Mouse (Mus musculus) natural killer cell, adult 2 months (primary cell): ENCODE results near the gene Styxl1.

Experiments
- DNase-seq, 2 experiments: peaks; one replicate each; pipeline ENCODE4 v3.0.0; 2022; ENCODE audit warnings: low spot score in 2 of 2

The Styxl1 gene

GRCm38 (mm10) chr5:135777796-135778470, at the start of gene Styxl1:
TSS of gene Styxl1 (minus strand) at chr5:135778385.
- DNase-seq = no peak

- no peak for DNase-seq
These were observed 48.0 kb upstream of the Styxl1 start for GRCm38 (mm10) chr5:135826225-135826624.

- DNase-seq = no peak
These were observed 46.3 kb upstream of the Styxl1 start for GRCm38 (mm10) chr5:135824517-135824916.

GRCm38 (mm10) chr5:135822316-135822944, 44.2 kb upstream of the Styxl1 start:
- DNase-seq = no peak

GRCm38 (mm10) chr5:135818491-135818890, 40.3 kb upstream of the Styxl1 start:
- no peak for DNase-seq

GRCm38 (mm10) chr5:135812991-135813390, 34.8 kb upstream of the Styxl1 start:
- no peak for DNase-seq

GRCm38 (mm10) chr5:135807263-135807637, 29.1 kb upstream of the Styxl1 start:
- DNase-seq = no peak

GRCm38 (mm10) chr5:135806555-135807262, 28.5 kb upstream of the Styxl1 start, which contains the start of gene Srrm3:
TSS of gene Srrm3 (plus strand) at chr5:135806890.
- peak; percentile 92 to 94 for DNase-seq

GRCm38 (mm10) chr5:135804735-135805134, 26.6 kb upstream of the Styxl1 start:
- no peak for DNase-seq

- no peak for DNase-seq
These were observed 25.5 kb upstream of the Styxl1 start for GRCm38 (mm10) chr5:135803676-135804075.

GRCm38 (mm10) chr5:135803135-135803534, 24.9 kb upstream of the Styxl1 start:
- no peak for DNase-seq

GRCm38 (mm10) chr5:135802641-135803040, 24.5 kb upstream of the Styxl1 start:
- no peak for DNase-seq

- no peak for DNase-seq
These were observed 22.7 kb upstream of the Styxl1 start for GRCm38 (mm10) chr5:135800927-135801326.

- DNase-seq = no peak
These were observed 21.6 kb upstream of the Styxl1 start for GRCm38 (mm10) chr5:135799746-135800145.

- DNase-seq = no peak
These were observed 16.6 kb upstream of the Styxl1 start for GRCm38 (mm10) chr5:135794859-135795181.

GRCm38 (mm10) chr5:135793996-135794858, 16.0 kb upstream of the Styxl1 start:
- peak; percentile 55 to 72 for DNase-seq

GRCm38 (mm10) chr5:135782901-135783300, 4.7 kb upstream of the Styxl1 start:
- DNase-seq = no peak

GRCm38 (mm10) chr5:135780331-135780730, 2.1 kb upstream of the Styxl1 start:
- no peak for DNase-seq

- peak; percentile 98 to 99 for DNase-seq
These were observed 573 bp upstream of the Styxl1 start, which contains the start of gene Mdh2 for GRCm38 (mm10) chr5:135778471-135779445. TSS of gene Mdh2 (plus strand) at chr5:135778480.

GRCm38 (mm10) chr5:135776546-135776945, 1.6 kb downstream of the Styxl1 start:
- DNase-seq = no peak

- no peak for DNase-seq
These were observed 5.7 kb downstream of the Styxl1 start for GRCm38 (mm10) chr5:135772519-135772918.
